Mouse (Mus musculus) bone marrow, adult 2 months (tissue): ENCODE measurements at regions not wholly inside any gene's neighbourhood (a gene's known extent, or its start where the extent isn't known, plus 50 kb on each side); places are given as distances from the start of the nearest gene placed in this dataset.
A peak's percentile ranks its signal among the peaks of the same experiment; 100 is the strongest.
"Not testable (repeated sequence)": the region's sequence is repeated elsewhere in the genome, so short reads cannot be mapped to it uniquely, and the experiment has no call there.

Experiments
- H3K27ac ChIP-seq: fragments of 200-500 bp; 2 replicates; pipeline ENCODE4 v1.5.1; 2012; ENCODE audit warnings: low read depth, mild to moderate bottlenecking, control low read depth, inconsistent platforms, low read length; ENCODE audit not compliant: control insufficient read depth, poor library complexity, insufficient read depth
- H3K4me1 ChIP-seq: fragments of 200-500 bp; 2 replicates; pipeline ENCODE4 v1.6.1; 2011; ENCODE audit warnings: low read length; ENCODE audit not compliant: control insufficient read depth, insufficient read depth
- H3K4me3 ChIP-seq: fragments of 200-500 bp; replicated peaks from 2 replicates; pipeline ENCODE3; 2011; ENCODE audit warnings: mild to moderate bottlenecking, low read depth, low read length, control low read depth; ENCODE audit not compliant: control insufficient read depth
- CTCF ChIP-seq: fragments of 200-500 bp; IDR thresholded peaks from 2 replicates; pipeline ENCODE4 v1.5.1; 2011; ENCODE audit warnings: low read length, control low read depth; ENCODE audit not compliant: control insufficient read depth, insufficient read depth
- POLR2A ChIP-seq: fragments of 200-500 bp; IDR thresholded peaks from 2 replicates; pipeline ENCODE4 v1.6.1; 2011; ENCODE audit warnings: low read depth, mild to moderate bottlenecking, control low read depth, low read length, borderline replicate concordance; ENCODE audit not compliant: control insufficient read depth
- WGBS: fragments of 180-500 bp; shearing (Covaris S2); methylation state at CpG from one replicate; pipeline ENCODE4 v1.1.7; 2018; 5-methylcytosine and 5-hydroxymethylcytosine counted together

GRCm38 (mm10) chr15:89730320-89730719 is 111.3 kb downstream of the Syt10 start:
- TF ChIP-seq CTCF (peak; percentile 51; the same call in 1 of the 2 replicates), POLR2A (no peak)
- H3K27ac ChIP-seq, result no peak overlapping the region
- H3K4me1 ChIP-seq, result no peaks in the 10 kb centered on the region
- WGBS, result 43% methylated on average over 6 of the region's 6 CpGs
- no peak overlapping the region for H3K4me3 ChIP-seq

DNA sequence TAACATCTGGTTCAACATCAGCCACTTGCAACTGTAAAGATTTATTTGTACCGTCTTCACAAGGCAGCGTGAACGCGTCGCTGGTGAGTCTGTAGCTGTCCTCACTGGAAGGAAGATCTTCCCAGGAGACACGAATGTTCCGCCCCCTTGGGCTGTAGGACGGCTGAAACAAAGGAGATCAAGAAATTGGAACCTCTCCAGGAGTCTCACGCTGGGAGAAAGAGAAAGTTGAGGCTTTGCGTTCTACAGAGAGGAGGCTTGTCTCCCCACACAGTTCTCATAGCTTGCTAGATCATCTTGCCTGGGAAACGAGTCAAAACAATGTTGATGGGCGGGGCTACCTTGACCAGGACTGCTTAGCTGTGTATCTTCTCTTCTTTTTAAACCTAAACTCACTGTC is 117.3 kb downstream of the Syt10 start:
- Histone ChIP-seq H3K4me3 (no peak overlapping the region), H3K27ac (no peak overlapping the region), H3K4me1 (no peaks in the 10 kb centered on the region)
- no peak for TF ChIP-seq POLR2A
- no peak for TF ChIP-seq CTCF
- WGBS, result 70% methylated on average over 12 of the region's 12 CpGs

- Histone ChIP-seq H3K4me1 (no peaks in the 10 kb centered on the region), H3K27ac (no peak overlapping the region), H3K4me3 (no peak overlapping the region)
- TF ChIP-seq CTCF (no peak), POLR2A (no peak)
- WGBS, result 62% methylated on average over 2 of the region's 2 CpGs
Observed at GRCm38 (mm10) chr15:89697221-89697620, 105.5 kb upstream of the Rabl2 start.

DNA sequence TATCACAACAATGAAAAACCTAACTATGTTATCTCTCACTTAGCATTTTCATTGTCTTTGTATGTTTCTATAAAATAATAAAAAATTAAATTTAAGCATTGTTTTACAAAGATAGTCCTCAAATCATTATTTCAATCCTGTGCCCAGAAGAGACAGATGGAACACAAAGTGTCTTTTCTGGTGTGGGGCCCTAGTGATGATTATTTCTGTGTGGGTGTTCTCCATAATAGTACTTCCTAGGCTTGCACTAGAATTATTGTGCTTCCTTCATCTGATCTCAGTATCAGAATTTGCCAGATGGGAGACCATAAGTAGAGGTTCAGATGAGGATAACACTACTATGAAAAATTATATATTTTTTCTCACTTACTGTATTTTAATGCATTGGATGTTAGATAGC is 84.6 kb upstream of the Rabl2 start:
- TF ChIP-seq CTCF (no peak), POLR2A (no peak)

GRCm38 (mm10) chr15:89656558-89656957 is 64.8 kb upstream of the Rabl2 start:
- not testable (repeated sequence) for H3K4me3 ChIP-seq, H3K27ac ChIP-seq, H3K4me1 ChIP-seq
- WGBS, result 85% methylated on average over 1 of the region's 1 CpGs

More for the DNA sequence above, 84.6 kb upstream of the Rabl2 start:
- Histone ChIP-seq H3K4me1 (no peaks in the 10 kb centered on the region), H3K4me3 (no peak overlapping the region), H3K27ac (no peak overlapping the region)
